Mouse (Mus musculus): ENCODE results near the gene 4632433K11Rik.
"Not testable (repeated sequence)": the region's sequence is repeated elsewhere in the genome, so short reads cannot be mapped to it uniquely, and the experiment has no call there.

4632433K11Rik gene

GRCm38 (mm10) chr7:5033818-5034217 is at the start of gene 4632433K11Rik:
4632433K11Rik (plus strand) TSS chr7:5034118.
- no peak for DNase-seq (ENCODE audit: low spot score in 2 of 2)

GRCm38 (mm10) chr7:4988250-4988649 is 45.7 kb upstream of the 4632433K11Rik start:
- no peak for DNase-seq (ENCODE audit: low spot score in 2 of 2)

- no peak for DNase-seq (ENCODE audit: low spot score in 2 of 2)
Observed at GRCm38 (mm10) chr7:4993347-4993998, 40.4 kb upstream of the 4632433K11Rik start.

- no peak for DNase-seq (ENCODE audit: low spot score in 2 of 2)
Observed at GRCm38 (mm10) chr7:4993999-4994788, 39.7 kb upstream of the 4632433K11Rik start.

- DNase-seq (ENCODE audit: low spot score in 2 of 2) = no peak
Observed at GRCm38 (mm10) chr7:4995268-4996002, 38.5 kb upstream of the 4632433K11Rik start.

GRCm38 (mm10) chr7:4996003-4996895 is 37.7 kb upstream of the 4632433K11Rik start, which contains the start of gene Zfp579:
Zfp579 (minus strand) TSS chr7:4996158.
- peak; percentile 76 to 81 for DNase-seq (ENCODE audit: low spot score in 2 of 2)

- DNase-seq (ENCODE audit: low spot score in 2 of 2) = no peak
Observed at GRCm38 (mm10) chr7:4996934-4997333, 37.0 kb upstream of the 4632433K11Rik start.

GRCm38 (mm10) chr7:4999876-5000275 is 34.0 kb upstream of the 4632433K11Rik start:
- peak in 1 of 2 experiments; percentile 28 for DNase-seq (ENCODE audit: low spot score in 2 of 2)

GRCm38 (mm10) chr7:5002876-5003275 is 31.0 kb upstream of the 4632433K11Rik start:
- DNase-seq (ENCODE audit: low spot score in 2 of 2) = not testable (repeated sequence)

- no peak for DNase-seq (ENCODE audit: low spot score in 2 of 2)
Observed at GRCm38 (mm10) chr7:5008229-5008628, 25.7 kb upstream of the 4632433K11Rik start.

GRCm38 (mm10) chr7:5012681-5013513 is 21.0 kb upstream of the 4632433K11Rik start:
- DNase-seq (ENCODE audit: low spot score in 2 of 2) = no peak

GRCm38 (mm10) chr7:5014251-5015117 is 19.4 kb upstream of the 4632433K11Rik start, which contains the start of the genes Zfp524 and Fiz1:
Zfp524 (plus strand) TSS chr7:5014415.
Fiz1 (minus strand) TSS chr7:5014697.
- DNase-seq (ENCODE audit: low spot score in 2 of 2) = peak; percentile 95 to 96

- DNase-seq (ENCODE audit: low spot score in 2 of 2) = peak; percentile 91 to 92
Observed at GRCm38 (mm10) chr7:5015118-5016001, 18.6 kb upstream of the 4632433K11Rik start, which contains the start of gene Gm44973. Gm44973 (plus strand) TSS chr7:5015496.

- DNase-seq (ENCODE audit: low spot score in 2 of 2) = no peak
Observed at GRCm38 (mm10) chr7:5016057-5016456, 17.9 kb upstream of the 4632433K11Rik start.

GRCm38 (mm10) chr7:5016920-5017319 is 17.0 kb upstream of the 4632433K11Rik start:
- no peak for DNase-seq (ENCODE audit: low spot score in 2 of 2)

GRCm38 (mm10) chr7:5017352-5017751 is 16.6 kb upstream of the 4632433K11Rik start:
- peak in 1 of 2 experiments; percentile 38 for DNase-seq (ENCODE audit: low spot score in 2 of 2)

- DNase-seq (ENCODE audit: low spot score in 2 of 2) = no peak
Observed at GRCm38 (mm10) chr7:5017931-5018330, 16.0 kb upstream of the 4632433K11Rik start.

- not testable (repeated sequence) for DNase-seq (ENCODE audit: low spot score in 2 of 2)
Observed at GRCm38 (mm10) chr7:5019576-5019975, 14.3 kb upstream of the 4632433K11Rik start.
